Comparison of ENCODE assay signal across 26 mouse cellular contexts in genomic region chr1:85739819-85740218, GRCm38 (mm10). TPM values are rescaled to one million over a fixed set of nuclear protein-coding genes. Genes with fewer than 3 reads are reported as not detected.
DNase-seq lines count a peak whose midpoint lies in the region; TF ChIP-seq lines count a peak whose summit lies in the region.
"Had no signal": no experiment of that assay in that cellular context is flagged by ENCODE, and none has a peak within 500 bp of the region (broad histone marks: within the 10 kb centered on the region; RNA-seq: fewer than 3 reads in every experiment).

No protein-coding gene starts in this region.

- peak; percentile 7 for TF ChIP-seq RAD21 in CH12.LX (IDR thresholded peaks at IDR 0.05; ENCODE audit: low read depth, low read length)

- H3K4me3 ChIP-seq in CH12.LX (replicated peaks in 1 of 3; ENCODE audit: low read depth in 2 of 3, low read length in 2 of 3, poor library complexity in 1 of 3) = no peak overlapping the region
- H3K4me3 ChIP-seq in embryonic facial prominence, embryonic 10.5 days = no peak overlapping the region
- H3K4me3 ChIP-seq: forebrain, embryonic 15.5 days; heart, adult 2 months; heart, embryonic 13.5 days; limb, embryonic 15.5 days; liver, embryonic 15.5 days; lung, embryonic 15.5 days had no signal

- H3K27me3 ChIP-seq in CH12.LX (replicated peaks) = no peaks in the 10 kb centered on the region
- no peaks in the 10 kb centered on the region for H3K27me3 ChIP-seq in embryonic facial prominence, embryonic 10.5 days (replicated peaks; ENCODE audit: low read depth, poor library complexity, severe bottlenecking)
- H3K27me3 ChIP-seq: forebrain, embryonic 15.5 days; heart, embryonic 13.5 days; limb, embryonic 15.5 days; liver, embryonic 15.5 days; lung, embryonic 15.5 days; Patski had no signal

- DNase-seq in A20 (ENCODE audit: low read depth, low spot score) = peak; percentile 82
- peak; percentile 91 for DNase-seq in CH12.LX (ENCODE audit: extremely low read depth)
- peak; percentile 50 to 72 for DNase-seq in natural killer cell, adult 2 months (ENCODE audit: low spot score in 2 of 2)
- peak; percentile 60 for DNase-seq in thymus, postnatal 25 days
- DNase-seq in cerebellum, postnatal 4 days (ENCODE audit: low spot score in 2 of 2) = no peak
- no peak for DNase-seq in testis, postnatal 14 days (ENCODE audit: low spot score)
- no peak for DNase-seq in embryonic facial prominence, embryonic 10.5 days (ENCODE audit: low spot score)
- DNase-seq: adrenal gland, postnatal 25 days; cerebellum, adult 8-10 months; cerebellum, postnatal 36 days; gastrocnemius, postnatal 25 days; heart, adult 2 months; heart, postnatal 14 days; kidney, adult 18-20 months; left cerebral cortex, postnatal 4 days; lung, postnatal 4 days; midbrain, embryonic 14.5 days; right cerebral cortex, postnatal 4 days had no signal

- TF ChIP-seq EP300 in CH12.LX (IDR thresholded peaks at IDR 0.05; ENCODE audit: low read length) = peak; percentile 96

- H3K4me1 ChIP-seq in CH12.LX (ENCODE audit: control insufficient read depth in 1 of 2, insufficient read depth in 2 of 2) = peaks cover 19 to 60% of the 10 kb centered on the region in 2 experiments
- peaks cover 21% of the 10 kb centered on the region for H3K4me1 ChIP-seq in embryonic facial prominence, embryonic 10.5 days
- H3K4me1 ChIP-seq: forebrain, embryonic 15.5 days had no signal

- peaks cover 0 to 25% of the 10 kb centered on the region in 2 experiments for H3K36me3 ChIP-seq in CH12.LX (replicated peaks in 1 of 2; ENCODE audit: control insufficient read depth in 1 of 2, insufficient read depth in 1 of 2, low read length in 1 of 2)
- H3K36me3 ChIP-seq in embryonic facial prominence, embryonic 10.5 days (replicated peaks) = no peaks in the 10 kb centered on the region
- H3K36me3 ChIP-seq: forebrain, embryonic 15.5 days; G1E; heart, embryonic 13.5 days; limb, embryonic 15.5 days; liver, embryonic 15.5 days; lung, embryonic 15.5 days had no signal

- TF ChIP-seq CTCF in CH12.LX (conservative IDR thresholded peaks at IDR 0.05 in 1 of 2, IDR thresholded peaks at IDR 0.05 in 1 of 2; ENCODE audit: low read depth in 2 of 2, low read length in 2 of 2) = no peak

- in situ Hi-C loops in CH12.LX (cut with MboI; ENCODE audit: low pct_ligation_motif_present, low pct_unique_long_range_greater_than_20kb, low sequenced_read_pairs) = no loop called here

- dilution Hi-C loops in CH12.LX (cut with MboI; ENCODE audit: extremely low pct_ligation_motif_present, extremely low pct_unique_long_range_greater_than_20kb, low sequenced_read_pairs) = no loop called here

- 0 out of 2 replicates have a peak overlapping the region, but pooled peaks have one; percentile 30 for H3K4me2 ChIP-seq in CH12.LX (ENCODE audit: insufficient read depth, low read depth, poor library complexity, severe bottlenecking)
- H3K4me2 ChIP-seq: forebrain, embryonic 15.5 days; heart, embryonic 13.5 days; limb, embryonic 15.5 days; liver, embryonic 15.5 days; lung, embryonic 15.5 days had no signal

- peaks cover 8% of the 10 kb centered on the region for H3K79me2 ChIP-seq in CH12.LX (replicated peaks; ENCODE audit: control insufficient read depth, extremely low read depth, insufficient read depth, poor library complexity, severe bottlenecking)

- TF ChIP-seq POLR2A in CH12.LX (IDR thresholded peaks at IDR 0.05; ENCODE audit: low read depth, low read length) = peak; percentile 60

- peaks cover 5% of the 10 kb centered on the region for H3K9me3 ChIP-seq in CH12.LX (replicated peaks; ENCODE audit: low read length)
- no peaks in the 10 kb centered on the region for H3K9me3 ChIP-seq in embryonic facial prominence, embryonic 10.5 days
- H3K9me3 ChIP-seq: forebrain, embryonic 15.5 days; G1E; limb, embryonic 15.5 days; liver, embryonic 15.5 days; lung, embryonic 15.5 days had no signal

- H3K9ac ChIP-seq in CH12.LX (ENCODE audit: insufficient read depth, low read depth) = no peak overlapping the region
- H3K9ac ChIP-seq: forebrain, embryonic 15.5 days; heart, embryonic 13.5 days; limb, embryonic 15.5 days; liver, embryonic 15.5 days; lung, embryonic 15.5 days had no signal

- H3K27ac ChIP-seq in CH12.LX (ENCODE audit: insufficient read depth, low read depth) = peak overlapping the region; percentile 84
- no peak overlapping the region for H3K27ac ChIP-seq in embryonic facial prominence, embryonic 10.5 days (replicated peaks)
- H3K27ac ChIP-seq: forebrain, embryonic 15.5 days; heart, adult 2 months; heart, embryonic 13.5 days; limb, embryonic 15.5 days; liver, embryonic 15.5 days; lung, embryonic 15.5 days; stomach, postnatal 0 days had no signal

TF ChIP-seq in CH12.LX, 34 proteins besides CTCF, POLR2A, EP300 and RAD21:
- TF ChIP-seq IRF4 (IDR thresholded peaks at IDR 0.05; ENCODE audit: low read depth, low read length) = peak; percentile 97
- peak; percentile 47; the same call in 1 of the 2 replicates for TF ChIP-seq MAX (IDR thresholded peaks at IDR 0.05; ENCODE audit: low read length)
- TF ChIP-seq E2F4 (IDR thresholded peaks at IDR 0.05; ENCODE audit: insufficient replicate concordance, low read depth, low read length) = no peak
- TF ChIP-seq HCFC1 (IDR thresholded peaks at IDR 0.05; ENCODE audit: low read depth, low read length) = peak; percentile 65
- TF ChIP-seq NRF1 (IDR thresholded peaks at IDR 0.05; ENCODE audit: low read depth, low read length) = no peak
- peak; percentile 86 for TF ChIP-seq ETS1 (conservative IDR thresholded peaks at IDR 0.05; ENCODE audit: low read depth, low read length)
- peak; percentile 55; the same call in 1 of the 2 replicates for TF ChIP-seq TBP (conservative IDR thresholded peaks at IDR 0.05; ENCODE audit: low read depth, low read length)
- peak; percentile 62; the same call in 1 of the 2 replicates for TF ChIP-seq CHD2 (IDR thresholded peaks at IDR 0.05; ENCODE audit: low read length)
- TF ChIP-seq MYC (IDR thresholded peaks at IDR 0.05; ENCODE audit: low read depth, low read length) = peak; percentile 76; the same call in 1 of the 2 replicates
- TF ChIP-seq JUND (conservative IDR thresholded peaks at IDR 0.05; ENCODE audit: low read depth, low read length) = peak; percentile 97
- peak; percentile 90 for TF ChIP-seq JUN (IDR thresholded peaks at IDR 0.05; ENCODE audit: insufficient read depth, low read depth, low read length)
- TF ChIP-seq SIN3A (IDR thresholded peaks at IDR 0.05; ENCODE audit: low read length) = peak; percentile 63; the same call in 1 of the 2 replicates
- TF ChIP-seq USF2 (conservative IDR thresholded peaks at IDR 0.05; ENCODE audit: low read depth, low read length) = no peak
- TF ChIP-seq MEF2A (IDR thresholded peaks at IDR 0.05; ENCODE audit: borderline replicate concordance, low read depth, low read length) = peak; percentile 80
- 0 out of 2 replicates have a peak, but pooled peaks have one; percentile 53 for TF ChIP-seq POLR2AphosphoS2 (IDR thresholded peaks at IDR 0.05; ENCODE audit: low read depth, low read length)
- peak; percentile 32; the same call in 1 of the 2 replicates for TF ChIP-seq NELFE (IDR thresholded peaks at IDR 0.05; ENCODE audit: low read depth, low read length)
- TF ChIP-seq ELF1 (IDR thresholded peaks at IDR 0.05; ENCODE audit: low read depth, low read length) = peak; percentile 76
- peak; percentile 95 for TF ChIP-seq TCF12 (IDR thresholded peaks at IDR 0.05; ENCODE audit: low read depth, low read length)
- peak; percentile 19; the same call in 1 of the 2 replicates for TF ChIP-seq SMC3 (IDR thresholded peaks at IDR 0.05; ENCODE audit: low read depth, low read length)
- no peak for TF ChIP-seq ZC3H11A (IDR thresholded peaks at IDR 0.05; ENCODE audit: low read depth, low read length)
- 0 out of 2 replicates have a peak, but pooled peaks have one; percentile 45 for TF ChIP-seq MAZ (IDR thresholded peaks at IDR 0.05; ENCODE audit: low read depth, low read length)
- 0 out of 2 replicates have a peak, but pooled peaks have one; percentile 20 for TF ChIP-seq KAT2A (IDR thresholded peaks at IDR 0.05; ENCODE audit: insufficient replicate concordance, low read length)
- TF ChIP-seq PAX5 (IDR thresholded peaks at IDR 0.05; ENCODE audit: low read length) = no peak
- TF ChIP-seq BHLHE40 (IDR thresholded peaks at IDR 0.05; ENCODE audit: low read depth, low read length) = peak; percentile 64
- TF ChIP-seq MXI1 (IDR thresholded peaks at IDR 0.05; ENCODE audit: low read depth, low read length) = no peak

RNA-seq across cellular contexts. Expression of gene A630001G21Rik, which starts 38.6 kb away (rescaled TPM):
- total RNA-seq in CH12.LX (2012; rRNA removed) (55.8 and 64.7 TPM in 2 replicates), CH12.LX (2014; rRNA removed) (151 and 164 TPM in 2 replicates)
- 130 and 139 TPM in 2 replicates for polyA plus RNA-seq in CH12.LX (2012; ENCODE audit: insufficient read length, low read depth)
- polyA plus RNA-seq in embryonic facial prominence, embryonic 10.5 days (2016; fragmentation: Nextera tagmentation; extraction: Ambion mirVana) = 0.59 and 0.92 TPM in 2 replicates
- polyA plus RNA-seq: G1E had no signal

RNA-seq across cellular contexts. Expression of gene Cab39, which starts 53.4 kb away (rescaled TPM):
- total RNA-seq in CH12.LX (2012; rRNA removed) = 90.2 and 101 TPM in 2 replicates
- total RNA-seq in CH12.LX (2014; rRNA removed) = 239 and 263 TPM in 2 replicates
- 98.4 and 111 TPM in 2 replicates for polyA plus RNA-seq in CH12.LX (2012; ENCODE audit: insufficient read length, low read depth)
- 33.6 and 34.2 TPM in 2 replicates for polyA plus RNA-seq in embryonic facial prominence, embryonic 10.5 days (2016; fragmentation: Nextera tagmentation; extraction: Ambion mirVana)

Comparison
In these comparisons a context has a peak if more than half of its experiments do, and no peak if none do; other contexts are left out.
1. DNase-seq: peak in A20 (single experiment), CH12.LX (single experiment), natural killer cell, adult 2 months (2 of 2) and thymus, postnatal 25 days (single experiment); none in cerebellum, postnatal 4 days (0 of 2), testis, postnatal 14 days (single experiment) and embryonic facial prominence, embryonic 10.5 days (single experiment).
2. RNA of gene A630001G21Rik, which starts 38.6 kb away (polyA plus RNA-seq): 130 to 139 TPM in CH12.LX; 0.59 to 0.92 TPM in embryonic facial prominence, embryonic 10.5 days; every median in the first group is over 10 times any median in the second.